Mouse (Mus musculus) embryonic facial prominence, embryonic 14.5 days (tissue): Measurements from ENCODE around the gene Adnp. TPM values are rescaled to one million over a fixed set of nuclear protein-coding genes. Genes with fewer than 3 reads are reported as not detected.
"Not testable (repeated sequence)": the region's sequence is repeated elsewhere in the genome, so short reads cannot be mapped to it uniquely, and the experiment has no call there.

Source experiments
- ATAC-seq: fragments of 200-750 bp; cut with Nextera tagmentation; 2 replicates; pipeline ENCODE4 v1.8.0; 2017; ENCODE audit warnings: low read depth, moderate number of reproducible peaks, moderate TSS enrichment
- DNase-seq: peaks from one replicate; pipeline ENCODE4 v3.0.0-alpha.2; 2015; ENCODE audit warnings: low spot score
- H3K27ac ChIP-seq: fragments of 300-500 bp; sonication (generic); replicated peaks from 2 replicates; pipeline ENCODE4 v1.5.1; 2014; ENCODE audit warnings: low read depth, mild to moderate bottlenecking, low read length, moderate library complexity
- H3K27me3 ChIP-seq: fragments of 300-500 bp; sonication (generic); replicated peaks from 2 replicates; pipeline ENCODE4 v1.6.1; 2014; ENCODE audit warnings: low read length; ENCODE audit not compliant: control insufficient read depth, insufficient read depth
- H3K36me3 ChIP-seq: fragments of 300-500 bp; sonication (generic); 2 replicates; pipeline ENCODE4 v1.6.1; 2014; ENCODE audit warnings: low read length, mixed read lengths; ENCODE audit not compliant: control insufficient read depth, insufficient read depth
- H3K4me1 ChIP-seq: fragments of 300-500 bp; sonication (generic); 2 replicates; pipeline ENCODE4 v1.6.1; 2014; ENCODE audit warnings: antibody characterized with exemption, low read length; ENCODE audit not compliant: control insufficient read depth, insufficient read depth
- H3K4me2 ChIP-seq: fragments of 300-500 bp; sonication (generic); 2 replicates; pipeline ENCODE4 v1.6.1; 2014; ENCODE audit warnings: low read depth, mild to moderate bottlenecking, low read length, moderate library complexity, mixed read lengths
- H3K4me3 ChIP-seq: fragments of 300-500 bp; sonication (generic); 2 replicates; pipeline ENCODE4 v1.5.1; 2014; ENCODE audit warnings: low read depth, mild to moderate bottlenecking, low read length
- H3K9ac ChIP-seq: fragments of 300-500 bp; sonication (generic); 2 replicates; pipeline ENCODE4 v1.6.1; 2014; ENCODE audit warnings: low read depth, mild to moderate bottlenecking, low read length, moderate library complexity, mixed read lengths
- H3K9me3 ChIP-seq: fragments of 300-500 bp; sonication (generic); 2 replicates; pipeline ENCODE4 v1.6.1; 2016; ENCODE audit warnings: low read length; ENCODE audit not compliant: control insufficient read depth
- WGBS: fragments of 180-500 bp; shearing (Covaris S2); extraction: QIAGEN DNeasy Blood & Tissue Kit; methylation state at CpG from one replicate; pipeline ENCODE4 v1.1.7; 2014; 5-methylcytosine and 5-hydroxymethylcytosine counted together
- polyA plus RNA-seq: library from polyadenylated mRNA; unstranded; fragments of >200 nt; fragmentation: Nextera tagmentation; extraction: Ambion mirVana; gene quantifications from 2 replicates; pipeline ENCODE4 v1.2.1, GENCODE M21; 2014

Gene Adnp
- polyA plus RNA-seq, 1 experiment from 2014 or later, result 2.5 TPM

- DNase-seq (no peak), ATAC-seq (no peak)
- Histone ChIP-seq H3K4me2 (no peak overlapping the region), H3K9me3 (no peaks in the 10 kb centered on the region), H3K4me3 (no peak overlapping the region), H3K4me1 (peaks cover 23% of the 10 kb centered on the region), H3K27ac (no peak overlapping the region), H3K9ac (no peak overlapping the region), H3K27me3 (no peaks in the 10 kb centered on the region), H3K36me3 (no peaks in the 10 kb centered on the region)
- WGBS, result 46% methylated on average over 3 of the region's 3 CpGs
Observed at GRCm38 (mm10) chr2:168167781-168168180, 39.1 kb downstream of the Adnp start.

DNA sequence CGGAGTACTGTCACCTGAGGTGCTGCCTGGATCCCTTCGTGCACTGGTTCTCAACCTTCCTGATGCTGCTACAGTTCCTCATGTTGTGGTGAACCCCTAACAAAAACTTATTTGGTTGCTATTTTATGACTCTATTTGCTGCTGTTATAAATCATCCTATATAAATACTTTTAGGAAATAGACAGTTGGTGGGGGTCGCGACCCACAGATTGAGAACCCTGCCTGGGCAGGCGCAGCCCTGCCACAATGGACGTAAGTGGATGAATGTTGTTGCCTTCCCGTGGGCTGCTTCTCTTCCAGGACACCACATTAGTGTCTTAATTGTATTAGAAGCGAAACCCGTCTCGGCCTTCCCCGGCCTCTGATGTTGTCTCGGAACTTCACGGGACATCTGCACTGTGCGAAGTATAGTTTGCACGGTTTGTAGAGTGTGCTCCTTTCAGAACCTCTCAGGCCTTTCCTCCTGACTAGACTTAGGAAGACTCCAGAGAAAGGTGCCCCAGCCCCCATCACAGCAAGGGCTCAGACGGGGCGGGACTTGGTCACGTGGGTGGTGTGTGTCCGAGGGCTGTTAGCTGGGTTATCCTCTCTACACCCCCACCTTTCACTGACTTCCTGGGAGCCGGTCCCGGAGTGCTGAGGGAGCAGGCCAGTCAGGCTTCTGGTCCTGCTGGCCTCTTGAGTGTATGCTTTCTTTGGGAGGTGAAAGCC lies 40.0 kb downstream of the Adnp start:
- H3K27me3 ChIP-seq, result no peaks in the 10 kb centered on the region
- WGBS, result 47% methylated on average over 21 of the region's 21 CpGs
- H3K9ac ChIP-seq, result no peak overlapping the region
- no peak overlapping the region for H3K4me3 ChIP-seq
- H3K27ac ChIP-seq, result no peak overlapping the region
- DNase-seq, result no peak
- no peaks in the 10 kb centered on the region for H3K9me3 ChIP-seq
- peaks cover 25% of the 10 kb centered on the region for H3K4me1 ChIP-seq
- no peak; the same call in 1 of the 2 replicates for ATAC-seq
- no peak overlapping the region for H3K4me2 ChIP-seq
- H3K36me3 ChIP-seq, result no peaks in the 10 kb centered on the region

GRCm38 (mm10) chr2:168161978-168162377 lies 44.9 kb downstream of the Adnp start:
- 8% methylated on average over 14 of the region's 14 CpGs for WGBS
- DNase-seq, result no peak
- Histone ChIP-seq H3K27me3 (no peaks in the 10 kb centered on the region), H3K36me3 (no peaks in the 10 kb centered on the region), H3K27ac (peak overlapping the region; percentile 12; the same call in 1 of the 2 replicates), H3K9me3 (no peaks in the 10 kb centered on the region), H3K4me2 (peak overlapping the region; percentile 60), H3K4me1 (peaks cover 20% of the 10 kb centered on the region; the same call in 1 of the 2 replicates), H3K4me3 (peak overlapping the region; percentile 32), H3K9ac (peak overlapping the region; percentile 57)
- ATAC-seq, result peak; percentile 5; the same call in 1 of the 2 replicates

DNA sequence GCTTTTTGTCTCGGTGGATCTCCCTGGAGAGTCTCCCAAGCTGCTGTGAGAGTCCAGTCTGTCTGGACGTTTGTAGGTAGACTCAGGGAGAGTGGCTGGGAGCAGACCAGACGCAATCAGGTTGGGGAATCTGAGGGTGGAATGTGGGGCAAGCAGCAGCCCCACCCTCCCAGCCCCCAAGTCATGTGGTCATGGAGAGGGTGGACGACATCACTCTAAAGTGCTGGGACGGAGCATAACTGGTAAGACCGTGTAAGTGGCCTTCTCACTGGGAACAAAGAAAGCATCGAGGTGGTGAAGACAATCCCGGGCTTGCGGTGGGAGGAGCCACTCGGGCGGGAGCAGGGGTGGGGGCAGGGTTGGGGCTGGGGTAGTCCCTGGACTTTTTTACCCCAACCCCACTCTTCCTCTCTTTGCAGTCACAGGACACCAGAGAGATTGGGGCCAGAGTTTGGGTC lies 45.4 kb downstream of the Adnp start:
- H3K4me2 ChIP-seq, result peak overlapping the region; percentile 60
- no peaks in the 10 kb centered on the region for H3K36me3 ChIP-seq
- peaks cover 20% of the 10 kb centered on the region; the same call in 1 of the 2 replicates for H3K4me1 ChIP-seq
- DNase-seq (no peak), ATAC-seq (peak; percentile 32)
- H3K9ac ChIP-seq, result peak overlapping the region; percentile 57
- peak overlapping the region; percentile 12; the same call in 1 of the 2 replicates for H3K27ac ChIP-seq
- H3K27me3 ChIP-seq, result no peaks in the 10 kb centered on the region
- no peaks in the 10 kb centered on the region for H3K9me3 ChIP-seq
- 5% methylated on average over 11 of the region's 11 CpGs for WGBS
- peak overlapping the region; percentile 32 for H3K4me3 ChIP-seq

DNA sequence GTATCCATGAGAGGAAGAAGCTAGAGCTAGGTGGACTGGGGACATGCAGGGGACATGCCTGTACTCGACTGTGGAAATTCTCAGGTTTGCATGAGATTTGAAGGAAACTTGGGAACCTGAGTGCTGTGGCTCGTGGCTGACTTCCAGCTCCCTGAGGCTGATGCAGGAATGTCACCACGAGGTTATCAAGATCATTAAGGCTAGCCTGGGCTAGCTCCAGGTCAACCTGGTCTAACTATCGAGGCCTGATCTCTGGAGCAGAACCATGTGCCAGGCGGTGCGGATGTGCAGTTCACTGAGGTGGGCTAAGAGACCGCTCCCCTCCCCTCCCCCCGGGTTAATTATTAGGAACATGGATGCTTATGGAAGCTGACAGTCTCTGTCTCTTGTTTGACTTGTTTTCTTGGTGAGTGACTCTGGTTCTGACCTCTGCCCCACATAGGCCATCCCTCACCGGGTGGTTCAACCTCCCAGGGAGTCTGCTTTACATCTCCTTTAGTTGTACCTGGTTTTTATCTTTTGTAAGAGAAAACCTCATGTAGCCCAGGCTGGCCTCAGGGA lies 46.5 kb downstream of the Adnp start:
- WGBS, result 80% methylated on average over 9 of the region's 9 CpGs
- no peak overlapping the region for H3K4me3 ChIP-seq
- H3K4me2 ChIP-seq, result no peak overlapping the region
- H3K27me3 ChIP-seq, result no peaks in the 10 kb centered on the region
- peaks cover 20% of the 10 kb centered on the region; the same call in 1 of the 2 replicates for H3K4me1 ChIP-seq
- DNase-seq (no peak), ATAC-seq (no peak)
- H3K36me3 ChIP-seq, result no peaks in the 10 kb centered on the region
- no peaks in the 10 kb centered on the region for H3K9me3 ChIP-seq
- no peak overlapping the region for H3K27ac ChIP-seq
- no peak overlapping the region for H3K9ac ChIP-seq

GRCm38 (mm10) chr2:168158911-168159711 lies 47.8 kb downstream of the Adnp start:
- peak overlapping the region; percentile 55; the same call in 1 of the 2 replicates for H3K9ac ChIP-seq
- no peaks in the 10 kb centered on the region for H3K36me3 ChIP-seq
- no peaks in the 10 kb centered on the region for H3K9me3 ChIP-seq
- no peaks in the 10 kb centered on the region for H3K27me3 ChIP-seq
- peak overlapping the region; percentile 54; the same call in 1 of the 2 replicates for H3K27ac ChIP-seq
- peaks cover 29% of the 10 kb centered on the region for H3K4me1 ChIP-seq
- 4% methylated on average over 22 of the region's 25 CpGs for WGBS
- peak overlapping the region; percentile 58 for H3K4me2 ChIP-seq
- peak; percentile 54 for ATAC-seq
- peak; percentile 81 for DNase-seq
- H3K4me3 ChIP-seq, result peak overlapping the region; percentile 26

- H3K27me3 ChIP-seq, H3K36me3 ChIP-seq, H3K4me3 ChIP-seq, H3K9ac ChIP-seq, DNase-seq, ATAC-seq, H3K27ac ChIP-seq, H3K9me3 ChIP-seq, H3K4me2 ChIP-seq: not testable (repeated sequence)
- peaks cover 31% of the 10 kb centered on the region for H3K4me1 ChIP-seq
- WGBS, result 55% methylated on average over 9 of the region's 11 CpGs
Observed at GRCm38 (mm10) chr2:168157974-168158373, 48.9 kb downstream of the Adnp start.

DNA sequence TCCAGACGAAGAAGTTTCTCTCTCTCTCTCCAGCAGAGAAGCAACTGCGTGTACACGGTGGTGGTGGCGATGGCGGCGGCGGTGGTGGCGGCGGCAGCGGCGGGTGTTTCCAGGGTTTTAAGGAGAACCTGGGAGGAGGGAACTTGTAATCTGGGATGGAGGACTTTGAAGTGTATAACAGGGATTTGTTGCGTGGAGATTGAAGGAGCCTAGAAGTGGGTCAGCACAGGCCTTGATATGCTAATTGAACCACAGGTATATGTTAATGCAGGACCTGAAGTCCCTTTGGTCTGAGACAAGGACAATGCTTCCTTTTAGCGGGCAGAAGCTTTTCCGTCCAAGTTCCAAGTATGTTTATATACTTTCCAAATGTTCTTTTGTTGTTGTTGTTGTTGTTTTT lies 50.6 kb downstream of the Adnp start:
- Histone ChIP-seq H3K9ac (no peak overlapping the region; the same call in 1 of the 2 replicates), H3K36me3 (no peaks in the 10 kb centered on the region), H3K4me3 (no peak overlapping the region), H3K4me2 (no peak overlapping the region; the same call in 1 of the 2 replicates), H3K9me3 (no peaks in the 10 kb centered on the region), H3K4me1 (peaks cover 24% of the 10 kb centered on the region), H3K27ac (no peak overlapping the region; the same call in 1 of the 2 replicates), H3K27me3 (no peaks in the 10 kb centered on the region)
- DNase-seq (no peak), ATAC-seq (no peak)
- WGBS, result 38% methylated on average over 14 of the region's 14 CpGs
